Mouse (Mus musculus) intestine, embryonic 15.5 days (tissue): ENCODE measurements around the gene Etv5. TPM values are rescaled to one million over a fixed set of nuclear protein-coding genes. Genes with fewer than 3 reads are reported as not detected.
"Not testable (repeated sequence)": the region's sequence is repeated elsewhere in the genome, so short reads cannot be mapped to it uniquely, and the experiment has no call there.

Source experiments
- ATAC-seq: fragments of 200-750 bp; cut with Nextera tagmentation; 2 replicates; pipeline ENCODE4 v1.8.0; 2017; ENCODE audit warnings: moderate TSS enrichment, moderate library complexity
- H3K27ac ChIP-seq: fragments of 300-500 bp; sonication (generic); 2 replicates; pipeline ENCODE4 v1.5.1; 2015; ENCODE audit warnings: mild to moderate bottlenecking, inconsistent platforms
- H3K27me3 ChIP-seq: fragments of 300-500 bp; sonication (generic); replicated peaks from 2 replicates; pipeline ENCODE4 v1.6.1; 2015; ENCODE audit warnings: inconsistent platforms
- H3K36me3 ChIP-seq: fragments of 300-500 bp; sonication (generic); 2 replicates; pipeline ENCODE4 v1.6.1; 2015; ENCODE audit warnings: inconsistent platforms
- H3K4me1 ChIP-seq: fragments of 300-500 bp; sonication (generic); replicated peaks from 2 replicates; pipeline ENCODE4 v1.6.1; 2015; ENCODE audit warnings: inconsistent platforms
- H3K4me2 ChIP-seq: fragments of 300-500 bp; sonication (generic); replicated peaks from 2 replicates; pipeline ENCODE4 v1.6.1; 2015; ENCODE audit warnings: mild to moderate bottlenecking, inconsistent platforms
- H3K4me3 ChIP-seq: fragments of 300-500 bp; sonication (generic); replicated peaks from 2 replicates; pipeline ENCODE4 v1.5.1; 2015; ENCODE audit warnings: inconsistent platforms
- H3K9ac ChIP-seq: fragments of 300-500 bp; sonication (generic); 2 replicates; pipeline ENCODE4 v1.6.1; 2015; ENCODE audit warnings: inconsistent platforms
- H3K9me3 ChIP-seq: fragments of 300-500 bp; sonication (generic); 2 replicates; pipeline ENCODE4 v1.6.1; 2016; ENCODE audit warnings: inconsistent platforms
- WGBS: fragments of 180-500 bp; shearing (Covaris S2); methylation state at CpG from one replicate; pipeline ENCODE4 v1.1.7; 2015; 5-methylcytosine and 5-hydroxymethylcytosine counted together
- polyA plus RNA-seq: library from polyadenylated mRNA; unstranded; fragments of >200 nt; fragmentation: Nextera tagmentation; extraction: Ambion mirVana; gene quantifications from 2 replicates; pipeline ENCODE4 v1.2.1, GENCODE M21; 2015

The Etv5 gene
- polyA plus RNA-seq, 1 experiment from 2014 or later, result 11.4 TPM

GRCm38 (mm10) chr16:22405492-22405891 is 34.0 kb downstream of the Etv5 start:
- WGBS, result 39% methylated on average over 10 of the region's 10 CpGs
- H3K9me3 ChIP-seq, result no peaks in the 10 kb centered on the region
- peaks cover 15% of the 10 kb centered on the region for H3K4me1 ChIP-seq
- no peak overlapping the region for H3K4me2 ChIP-seq
- H3K4me3 ChIP-seq, result no peak overlapping the region
- no peak overlapping the region for H3K27ac ChIP-seq
- H3K27me3 ChIP-seq, result no peaks in the 10 kb centered on the region
- no peaks in the 10 kb centered on the region for H3K36me3 ChIP-seq
- 0 out of 2 replicates have a peak, but pooled peaks have one; percentile 17 for ATAC-seq
- H3K9ac ChIP-seq, result no peak overlapping the region

DNA sequence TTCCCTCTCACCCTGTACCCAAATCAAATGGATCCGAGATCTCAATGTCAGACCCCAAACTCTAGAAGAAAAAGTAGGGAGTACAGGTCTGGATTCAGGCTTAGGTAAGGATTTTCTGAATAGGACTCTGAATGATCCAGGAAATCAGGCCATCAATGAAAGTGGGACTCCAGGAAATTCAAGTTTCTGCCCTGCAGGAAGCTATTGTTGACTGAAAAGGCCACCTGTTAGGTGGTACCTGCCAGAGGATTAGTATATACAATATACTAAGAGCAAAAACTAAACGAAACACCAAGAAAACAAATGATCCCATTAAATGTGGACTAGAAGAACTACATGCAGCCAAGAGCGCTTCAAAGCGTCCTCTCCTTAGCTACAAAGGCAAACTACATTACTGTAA is 35.8 kb downstream of the Etv5 start:
- H3K4me3 ChIP-seq, result no peak overlapping the region
- no peaks in the 10 kb centered on the region for H3K27me3 ChIP-seq
- WGBS, result 91% methylated on average over 4 of the region's 4 CpGs
- H3K9me3 ChIP-seq, result no peaks in the 10 kb centered on the region
- H3K4me1 ChIP-seq, result peaks cover 15% of the 10 kb centered on the region
- H3K4me2 ChIP-seq, result no peak overlapping the region
- ATAC-seq, result no peak
- H3K27ac ChIP-seq, result no peak overlapping the region
- no peaks in the 10 kb centered on the region for H3K36me3 ChIP-seq
- H3K9ac ChIP-seq, result no peak overlapping the region

GRCm38 (mm10) chr16:22402600-22402999 is 36.9 kb downstream of the Etv5 start:
- Histone ChIP-seq H3K27ac (no peak overlapping the region), H3K36me3 (no peaks in the 10 kb centered on the region), H3K9ac (no peak overlapping the region), H3K9me3 (no peaks in the 10 kb centered on the region), H3K4me2 (no peak overlapping the region), H3K4me3 (no peak overlapping the region), H3K4me1 (peaks cover 15% of the 10 kb centered on the region), H3K27me3 (no peaks in the 10 kb centered on the region)
- no peak for ATAC-seq

DNA sequence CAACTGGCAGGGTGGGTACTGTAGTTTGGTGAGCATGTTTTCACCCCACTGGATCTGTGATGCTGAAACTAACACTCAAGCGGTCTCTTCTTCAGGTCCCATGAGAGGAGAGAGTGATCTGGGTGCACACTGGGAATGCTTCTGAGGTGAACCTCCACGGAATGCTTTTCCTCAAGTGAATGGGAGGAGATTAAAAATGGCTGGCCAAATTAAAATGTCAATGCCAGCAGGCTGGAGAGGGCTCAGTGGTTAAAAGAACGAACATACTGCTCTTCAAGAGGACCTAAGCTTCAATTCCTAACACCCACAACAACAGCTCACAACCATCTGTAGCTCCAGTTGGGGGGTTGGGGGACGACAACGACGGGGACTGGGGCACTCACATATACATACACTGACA is 39.3 kb downstream of the Etv5 start:
- no peak for ATAC-seq
- 84% methylated on average over 6 of the region's 6 CpGs for WGBS
- Histone ChIP-seq H3K9me3 (no peaks in the 10 kb centered on the region), H3K4me3 (no peak overlapping the region), H3K27ac (no peak overlapping the region), H3K36me3 (no peaks in the 10 kb centered on the region), H3K4me2 (no peak overlapping the region), H3K9ac (no peak overlapping the region), H3K4me1 (peaks cover 4% of the 10 kb centered on the region; the same call in 1 of the 2 replicates), H3K27me3 (no peaks in the 10 kb centered on the region)

- 81% methylated on average over 10 of the region's 10 CpGs for WGBS
- ATAC-seq, result no peak
- Histone ChIP-seq H3K36me3 (no peaks in the 10 kb centered on the region), H3K27me3 (no peaks in the 10 kb centered on the region), H3K4me2 (no peak overlapping the region), H3K4me1 (no peaks in the 10 kb centered on the region), H3K9ac (no peak overlapping the region), H3K4me3 (no peak overlapping the region), H3K27ac (no peak overlapping the region), H3K9me3 (no peaks in the 10 kb centered on the region)
These were observed 40.6 kb downstream of the Etv5 start for GRCm38 (mm10) chr16:22398784-22399453.

GRCm38 (mm10) chr16:22398354-22398753 is 41.2 kb downstream of the Etv5 start:
- Histone ChIP-seq H3K36me3 (no peaks in the 10 kb centered on the region), H3K4me2 (no peak overlapping the region), H3K9ac (no peak overlapping the region), H3K27ac (no peak overlapping the region), H3K27me3 (no peaks in the 10 kb centered on the region), H3K4me3 (no peak overlapping the region), H3K4me1 (no peaks in the 10 kb centered on the region), H3K9me3 (no peaks in the 10 kb centered on the region)
- WGBS, result 80% methylated on average over 11 of the region's 11 CpGs
- ATAC-seq, result no peak

- Histone ChIP-seq H3K27me3 (no peaks in the 10 kb centered on the region), H3K4me2 (no peak overlapping the region), H3K9ac (no peak overlapping the region), H3K36me3 (no peaks in the 10 kb centered on the region), H3K27ac (no peak overlapping the region), H3K9me3 (no peaks in the 10 kb centered on the region), H3K4me1 (no peaks in the 10 kb centered on the region), H3K4me3 (no peak overlapping the region)
- 63% methylated on average over 8 of the region's 8 CpGs for WGBS
- ATAC-seq, result no peak
These were observed 43.1 kb downstream of the Etv5 start for GRCm38 (mm10) chr16:22396420-22396819.

- Histone ChIP-seq H3K27me3 (no peaks in the 10 kb centered on the region), H3K27ac (no peak overlapping the region), H3K9me3 (no peaks in the 10 kb centered on the region), H3K4me1 (0 out of 2 replicates have a peak, but pooled peaks cover 3% of the 10 kb centered on the region), H3K36me3 (no peaks in the 10 kb centered on the region), H3K4me3 (no peak overlapping the region), H3K9ac (no peak overlapping the region), H3K4me2 (no peak overlapping the region)
- 60% methylated on average over 15 of the region's 15 CpGs for WGBS
- peak; percentile 83 for ATAC-seq
These were observed 44.2 kb downstream of the Etv5 start for GRCm38 (mm10) chr16:22395093-22395844.

DNA sequence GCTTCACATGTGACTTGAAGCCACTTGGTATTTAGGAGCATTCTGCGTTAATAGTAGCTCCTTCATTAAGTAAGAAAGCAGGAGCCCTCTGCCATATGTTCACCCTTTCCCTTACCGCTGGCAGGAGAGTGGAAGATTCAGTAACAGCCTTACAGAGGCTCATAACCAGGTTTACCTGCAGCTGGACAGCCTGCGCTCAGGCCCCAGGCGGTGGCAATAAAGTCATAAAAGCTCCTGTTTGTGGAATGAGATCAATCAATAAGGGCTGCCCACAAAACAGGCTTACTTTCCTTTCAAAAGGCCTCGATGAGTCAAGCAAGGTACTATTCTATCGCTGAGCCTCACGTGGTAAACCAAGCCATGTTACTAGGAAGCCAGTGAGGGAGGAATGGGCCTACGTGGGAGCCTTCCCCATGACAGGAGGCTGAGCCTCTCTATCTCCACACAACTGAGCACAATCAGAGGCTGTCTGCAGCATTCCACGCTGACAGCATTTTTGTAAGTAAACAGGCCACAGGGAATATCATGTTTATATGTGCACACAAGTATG is 49.1 kb downstream of the Etv5 start:
- Histone ChIP-seq H3K36me3 (no peaks in the 10 kb centered on the region), H3K4me3 (no peak overlapping the region), H3K9me3 (no peaks in the 10 kb centered on the region), H3K9ac (no peak overlapping the region), H3K4me1 (0 out of 2 replicates have a peak, but pooled peaks cover 3% of the 10 kb centered on the region), H3K27me3 (no peaks in the 10 kb centered on the region), H3K4me2 (no peak overlapping the region), H3K27ac (no peak overlapping the region)
- peak; percentile 79 for ATAC-seq
- WGBS, result 51% methylated on average over 9 of the region's 9 CpGs

DNA sequence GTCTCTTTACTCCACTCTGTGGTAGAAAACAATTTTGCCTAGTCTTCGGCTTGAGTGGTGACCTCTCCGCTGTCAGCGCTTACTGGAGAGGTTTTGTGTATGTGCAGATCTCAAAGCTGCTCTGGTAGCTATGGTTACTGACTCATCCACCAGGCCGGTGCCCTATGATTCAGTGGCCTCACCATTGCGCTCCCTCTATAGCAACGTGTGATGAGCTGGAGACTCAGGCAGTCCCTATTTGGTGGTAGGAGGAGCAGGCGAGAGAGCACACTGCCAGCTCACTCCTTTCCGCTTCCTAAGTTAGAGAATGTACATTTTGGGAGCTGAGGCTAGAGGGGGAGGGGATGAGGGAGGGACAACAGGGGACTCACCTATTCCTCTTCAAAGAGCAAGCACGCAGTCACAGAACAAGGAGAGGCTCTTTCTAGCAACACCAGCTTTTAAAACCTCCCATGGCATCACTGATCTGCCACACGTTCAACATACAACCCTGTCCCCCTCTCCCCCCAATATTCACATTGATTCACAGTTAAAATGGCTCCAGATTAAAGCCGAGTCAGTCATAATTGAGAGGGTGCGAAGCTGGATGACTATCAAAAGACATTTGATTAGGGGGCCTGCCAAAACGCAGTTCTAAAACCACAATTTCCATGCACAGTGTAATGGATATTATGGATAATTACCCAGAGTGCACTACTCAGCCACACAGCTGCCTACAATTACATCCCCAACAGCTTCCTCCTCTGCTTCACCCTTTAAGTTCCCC is 50.2 kb downstream of the Etv5 start:
- no peak overlapping the region for H3K4me2 ChIP-seq
- ATAC-seq, result no peak
- no peaks in the 10 kb centered on the region for H3K9me3 ChIP-seq
- no peak overlapping the region for H3K9ac ChIP-seq
- no peak overlapping the region for H3K27ac ChIP-seq
- 75% methylated on average over 13 of the region's 13 CpGs for WGBS
- no peak overlapping the region for H3K4me3 ChIP-seq
- 0 out of 2 replicates have a peak, but pooled peaks cover 3% of the 10 kb centered on the region for H3K4me1 ChIP-seq
- H3K27me3 ChIP-seq, result no peaks in the 10 kb centered on the region
- no peaks in the 10 kb centered on the region for H3K36me3 ChIP-seq

GRCm38 (mm10) chr16:22387731-22388130 is 51.8 kb downstream of the Etv5 start:
- Histone ChIP-seq H3K4me1 (0 out of 2 replicates have a peak, but pooled peaks cover 3% of the 10 kb centered on the region), H3K4me3 (no peak overlapping the region), H3K27ac (no peak overlapping the region), H3K9me3 (no peaks in the 10 kb centered on the region), H3K4me2 (no peak overlapping the region), H3K36me3 (no peaks in the 10 kb centered on the region), H3K9ac (no peak overlapping the region), H3K27me3 (no peaks in the 10 kb centered on the region)
- WGBS, result 94% methylated on average over 6 of the region's 6 CpGs
- no peak for ATAC-seq

DNA sequence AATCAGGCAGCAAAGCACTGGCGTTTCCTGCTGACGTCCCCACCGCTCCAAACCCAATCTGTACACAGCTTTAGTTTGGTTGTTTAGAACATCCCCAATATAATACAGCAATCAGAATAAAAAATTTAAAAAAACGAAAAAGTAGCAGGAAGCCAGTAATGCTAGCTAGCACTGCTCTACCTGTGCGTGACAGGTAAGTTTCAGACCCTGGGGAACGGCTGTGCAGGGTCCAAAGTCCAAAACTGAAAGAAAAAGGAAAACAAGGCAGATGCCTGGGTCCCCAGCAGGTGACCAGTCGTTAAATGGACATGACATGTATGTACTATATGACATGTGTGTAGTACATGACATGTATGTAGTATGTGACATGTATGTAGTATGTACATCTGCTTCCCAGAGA is 57.5 kb downstream of the Etv5 start:
- not testable (repeated sequence) for H3K27me3 ChIP-seq, H3K27ac ChIP-seq, H3K9ac ChIP-seq, H3K36me3 ChIP-seq, H3K4me1 ChIP-seq, H3K4me3 ChIP-seq, H3K9me3 ChIP-seq, H3K4me2 ChIP-seq
- peak; percentile 63 for ATAC-seq
- 82% methylated on average over 6 of the region's 7 CpGs for WGBS
